Mouse (Mus musculus) left cerebral cortex, postnatal 36 days (tissue): ENCODE results near the gene 4930432K21Rik. TPM values are rescaled to one million over a fixed set of nuclear protein-coding genes. Genes with fewer than 3 reads are reported as not detected.

ENCODE experiments used
- DNase-seq, 2 experiments: peaks; one replicate each; pipeline ENCODE4 v3.0.0; 2021 to 2022; ENCODE audit warnings: low spot score in 2 of 2, mixed read lengths in 1 of 2
- intact Hi-C: fragments of 180-260 bp; cut with DNase I; formaldehyde crosslinking; loops from one replicate; pipeline ENCODE4 v1.15.1; 2025
- total RNA-seq, 2 experiments: library from RNA; stranded (reverse); gene quantifications; 2 replicates each; pipeline ENCODE4 v1.2.3; 2021

The 4930432K21Rik gene
- total RNA-seq, 2 experiments from 2014 or later = 1.7 to 2.1 TPM

- intact Hi-C loops = no loop called here
- DNase-seq = no peak
These were observed 3.1 kb upstream of the 4930432K21Rik start for GRCm38 (mm10) chr8:84144636-84145245.

GRCm38 (mm10) chr8:84147324-84147766, 480 bp upstream of the 4930432K21Rik start:
- intact Hi-C loops = no loop called here

DNA sequence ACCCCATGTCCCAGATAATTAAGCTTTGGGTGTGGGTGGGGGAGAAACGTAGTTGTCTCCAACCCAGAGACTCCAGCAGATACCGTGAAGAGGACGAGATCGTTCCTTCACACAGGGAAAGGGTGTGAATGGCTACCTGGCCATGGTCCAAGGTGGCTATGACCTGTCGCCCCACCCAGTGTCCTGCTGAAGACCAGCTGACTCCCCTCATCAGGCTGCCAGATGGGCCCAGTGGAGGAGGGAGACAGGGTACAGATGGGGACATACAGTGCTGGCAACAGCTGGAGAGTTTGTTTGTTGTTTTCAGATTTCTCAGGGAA, 666 bp downstream of the 4930432K21Rik start:
- intact Hi-C loops = no loop called here
- no peak for DNase-seq

More at GRCm38 (mm10) chr8:84147324-84147766, 480 bp upstream of the 4930432K21Rik start:
- no peak for DNase-seq

- no peak for DNase-seq
- intact Hi-C loops = no loop called here
These were observed 1.4 kb downstream of the 4930432K21Rik start for GRCm38 (mm10) chr8:84149181-84149580.

- intact Hi-C loops = no loop called here
- no peak for DNase-seq
These were observed 9.8 kb downstream of the 4930432K21Rik start for GRCm38 (mm10) chr8:84157620-84158019.

DNA sequence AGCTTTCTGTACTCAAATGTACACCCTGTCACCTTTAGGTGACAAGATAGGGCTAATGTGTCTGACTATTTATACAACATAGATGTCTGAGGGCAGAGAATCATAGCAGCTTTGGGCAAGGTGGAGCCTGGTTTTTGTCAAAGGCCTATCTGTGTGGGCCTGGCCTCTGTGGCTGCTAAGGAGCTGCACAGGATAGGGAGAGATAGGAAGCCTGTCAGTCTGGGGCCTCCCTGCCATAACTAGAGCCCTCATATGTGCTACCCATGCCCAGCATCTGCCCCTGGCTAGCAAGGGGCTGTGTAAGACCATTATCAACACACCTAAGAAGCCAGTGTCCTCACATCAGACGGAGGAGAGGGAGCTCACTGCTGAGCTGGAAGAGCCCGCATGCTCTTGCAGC, 19.9 kb downstream of the 4930432K21Rik start:
- intact Hi-C loops = no loop called here
- peak in 1 of 2 experiments; percentile 15 for DNase-seq

GRCm38 (mm10) chr8:84170096-84170495, 22.3 kb downstream of the 4930432K21Rik start:
- intact Hi-C loops = no loop called here
- DNase-seq = no peak

DNA sequence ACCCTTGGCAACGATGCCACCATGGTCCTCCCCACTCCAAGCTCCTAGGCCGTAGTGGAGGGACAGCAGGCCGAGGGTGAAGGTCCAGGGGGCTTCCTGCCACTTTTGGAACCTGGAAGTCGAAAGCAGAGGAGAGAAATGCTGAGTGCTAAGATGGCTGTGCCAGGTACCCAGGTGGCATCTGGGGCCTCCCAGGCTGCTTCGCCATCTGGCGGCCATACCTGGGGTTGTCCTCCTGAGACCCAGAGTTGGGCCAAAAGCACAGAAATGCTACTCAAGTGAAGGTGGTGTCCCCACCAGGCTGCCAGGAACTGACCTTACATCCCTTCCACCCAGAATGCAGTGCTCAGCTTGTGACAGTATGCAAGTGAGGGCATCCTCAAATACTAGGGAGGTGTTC, 26.0 kb downstream of the 4930432K21Rik start:
- no peak for DNase-seq
- intact Hi-C loops = no loop called here

GRCm38 (mm10) chr8:84176560-84176959, 28.7 kb downstream of the 4930432K21Rik start:
- no peak for DNase-seq
- intact Hi-C loops = loop anchor here (5.0 kb wide), 1 partner anchor 36 kb away; no protein-coding TSS in a partner anchor

GRCm38 (mm10) chr8:84177405-84177804, 29.6 kb downstream of the 4930432K21Rik start:
- DNase-seq = no peak
- intact Hi-C loops = loop anchor here (5.0 kb wide), 1 partner anchor 35 kb away; no protein-coding TSS in a partner anchor

- intact Hi-C loops = loop anchor here (5.0 kb wide), 1 partner anchor 34 kb away; no protein-coding TSS in a partner anchor
- DNase-seq = no peak
These were observed 30.8 kb downstream of the 4930432K21Rik start for GRCm38 (mm10) chr8:84178592-84178991.

DNA sequence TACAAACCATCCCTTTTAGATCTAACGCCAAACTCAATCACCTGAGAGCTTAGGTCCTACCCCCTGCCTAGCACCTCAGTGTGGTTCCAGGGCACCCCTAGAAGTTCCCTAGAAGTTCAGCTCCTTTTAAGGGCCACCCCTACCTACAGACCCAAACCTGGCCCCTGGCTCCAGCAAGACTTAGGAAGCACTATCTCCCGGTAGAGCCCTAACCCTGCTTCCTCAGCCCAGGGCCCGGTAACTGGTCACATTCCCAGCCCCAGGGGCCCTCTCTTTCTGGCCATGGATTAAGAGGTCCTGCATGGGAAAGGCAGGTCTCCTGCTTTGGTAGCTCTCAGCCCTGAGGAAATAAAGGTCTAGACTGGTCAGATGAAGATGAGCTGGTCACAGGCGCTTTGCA, 32.1 kb downstream of the 4930432K21Rik start:
- no peak for DNase-seq
- intact Hi-C loops = loop anchor here (5.0 kb wide), 1 partner anchor 32 kb away; no protein-coding TSS in a partner anchor

DNA sequence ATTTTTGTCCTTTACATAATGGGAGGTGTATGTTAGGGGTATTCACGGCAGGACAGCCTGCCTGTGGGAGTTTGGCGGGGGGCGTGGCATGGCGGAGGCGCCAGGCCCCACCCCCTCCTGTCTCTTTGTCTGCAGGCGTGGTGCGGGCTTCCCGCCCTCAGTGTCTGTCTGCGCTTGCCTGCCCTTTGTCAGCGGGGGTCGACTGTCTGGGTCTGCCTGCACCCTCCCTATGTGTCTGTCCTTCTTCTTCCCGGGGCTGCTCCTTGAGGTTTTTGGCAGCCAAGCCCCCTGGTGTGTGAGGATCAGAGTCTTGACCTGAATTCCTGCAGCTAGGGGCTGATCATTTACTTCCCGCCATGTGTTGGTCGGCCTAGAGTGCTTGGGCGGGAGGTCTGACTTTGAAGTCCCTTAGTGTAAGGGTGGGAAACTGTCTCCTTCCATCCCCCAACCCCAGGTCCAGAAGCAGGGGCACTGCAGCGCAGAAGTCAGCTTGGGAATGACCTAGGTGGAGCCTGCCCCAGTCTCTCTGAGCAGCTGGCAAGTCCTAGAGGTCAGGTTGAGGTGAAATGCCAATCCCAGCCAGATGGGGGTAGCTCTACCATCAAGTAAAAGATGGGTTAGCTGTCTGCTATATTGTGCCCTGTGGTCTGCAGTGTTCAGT, 32.8 kb downstream of the 4930432K21Rik start:
- intact Hi-C loops = no loop called here
- DNase-seq = peak in 1 of 2 experiments; percentile 18

- intact Hi-C loops = no loop called here
- DNase-seq = no peak
These were observed 35.0 kb downstream of the 4930432K21Rik start for GRCm38 (mm10) chr8:84182833-84183232.

GRCm38 (mm10) chr8:84183261-84184084, 35.6 kb downstream of the 4930432K21Rik start:
- DNase-seq = peak in 1 of 2 experiments; percentile 45
- intact Hi-C loops = no loop called here

- DNase-seq = no peak
- intact Hi-C loops = loop anchor here (5.0 kb wide), 1 partner anchor 173 kb away; no protein-coding TSS in a partner anchor
These were observed 36.5 kb downstream of the 4930432K21Rik start for GRCm38 (mm10) chr8:84184085-84185043.

DNA sequence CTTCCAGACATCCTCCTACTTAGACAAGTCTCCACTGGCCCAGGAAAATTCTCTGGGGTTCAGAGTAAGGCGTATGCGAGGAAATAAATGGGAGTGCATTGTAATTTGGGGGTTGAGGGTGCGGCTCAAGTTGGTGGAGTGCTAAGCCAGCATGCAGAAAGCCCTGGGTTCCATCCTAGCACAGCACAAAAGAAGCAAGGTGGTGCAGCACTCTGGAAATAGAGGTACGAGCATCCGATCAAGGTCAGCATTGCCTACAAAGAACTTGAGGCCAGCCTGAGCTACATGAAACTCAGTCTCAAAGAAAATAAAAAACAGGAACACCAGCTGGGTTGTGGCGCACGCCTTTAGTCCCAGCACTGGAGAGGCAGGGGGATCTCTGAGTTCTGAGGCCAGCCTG, 37.3 kb downstream of the 4930432K21Rik start, which contains the start of gene Nanos3:
Gene Nanos3 (minus strand): TSS at position 101 of the 400 bp plus-strand sequence.
- intact Hi-C loops = loop anchor here (5.0 kb wide), 1 partner anchor 172 kb away; no protein-coding TSS in a partner anchor
- no peak for DNase-seq

GRCm38 (mm10) chr8:84186547-84186946, 38.7 kb downstream of the 4930432K21Rik start:
- intact Hi-C loops = loop anchor here (1.0 to 5.0 kb wide), 3 partner anchors 24 to 171 kb away; no protein-coding TSS in a partner anchor
- peak; percentile 75 to 78 for DNase-seq
